Mouse (Mus musculus) mesoderm, embryonic 11.5 days (tissue): ENCODE data around the gene Kidins220.

Experiments used
- DNase-seq: peaks from one replicate; pipeline ENCODE4 v3.0.0-alpha.2; 2012; ENCODE audit warnings: low read depth, low spot score

Kidins220 gene

DNA sequence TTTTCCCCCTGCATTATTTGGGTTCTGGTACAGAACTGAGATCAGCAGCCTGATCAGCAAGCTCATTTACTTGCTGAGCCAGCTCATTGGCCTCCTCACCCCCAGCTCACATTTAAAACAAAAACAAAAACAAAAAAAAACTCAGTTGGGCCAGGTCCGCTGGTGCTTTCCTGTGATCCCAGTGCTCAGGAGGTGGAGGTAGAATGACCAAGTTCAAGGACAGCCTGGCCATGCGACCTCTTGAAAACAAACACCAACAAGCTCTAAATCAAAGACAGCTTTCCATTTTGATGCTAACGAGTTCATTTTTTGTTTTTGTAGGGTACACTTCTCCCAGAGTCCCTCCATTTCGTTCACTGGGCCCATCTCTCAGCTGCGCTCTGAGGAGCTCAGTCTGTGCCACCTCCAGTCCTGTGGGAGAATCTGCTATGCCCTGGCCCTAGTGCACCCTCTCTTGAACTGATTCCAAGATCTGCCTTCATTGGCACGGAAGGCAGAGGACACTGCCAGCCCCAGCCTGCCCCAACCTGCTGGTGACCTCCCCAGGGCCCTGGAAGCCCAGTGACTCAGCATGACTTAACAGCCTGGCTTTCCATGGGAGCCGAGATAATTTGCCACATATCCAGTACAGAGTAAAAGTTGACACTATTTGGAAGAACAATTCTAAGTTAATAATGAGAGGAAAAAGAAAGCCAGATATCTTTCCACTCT, 135.4 kb downstream of the Kidins220 start:
- no peak for DNase-seq

GRCm38 (mm10) chr12:25110682-25111078, 136.0 kb downstream of the Kidins220 start:
- no peak for DNase-seq
